16 mouse cellular contexts compared by ENCODE assay signal in genomic region chr14:48655792-48656550, GRCm38 (mm10). TPM values are rescaled to one million over a fixed set of nuclear protein-coding genes. Genes with fewer than 3 reads are reported as not detected.
A peak's percentile ranks its signal among the peaks of the same experiment; 100 is the strongest.
DNase-seq lines count a peak whose midpoint lies in the region; ATAC-seq and TF ChIP-seq lines count a peak whose summit lies in the region.
"Had no signal": no experiment of that assay in that cellular context is flagged by ENCODE, and none has a peak within 500 bp of the region (broad histone marks: within the 10 kb centered on the region; RNA-seq: fewer than 3 reads in every experiment).

No protein-coding gene starts in this region.

- H3K4me3 ChIP-seq in hindbrain, embryonic 11.5 days (ENCODE audit: low read depth, low read length), result no peak overlapping the region
- H3K4me3 ChIP-seq in hindbrain, embryonic 13.5 days, result no peak overlapping the region
- peak overlapping the region; percentile 10; the same call in 1 of the 2 replicates for H3K4me3 ChIP-seq in forebrain, embryonic 12.5 days (replicated peaks)
- 0 out of 2 replicates have a peak overlapping the region, but pooled peaks have one; percentile 20 for H3K4me3 ChIP-seq in midbrain, embryonic 15.5 days
- H3K4me3 ChIP-seq: layer of hippocampus, adult 2 months; neural tube, embryonic 12.5 days had no signal

- peak; percentile 61 for DNase-seq in hindbrain, embryonic 11.5 days (ENCODE audit: low spot score)
- peak; percentile 63 for DNase-seq in brain, embryonic 14.5 days (ENCODE audit: low read depth)
- DNase-seq in layer of hippocampus, adult 8-10 months (ENCODE audit: low spot score in 2 of 2), result no peak
- no peak for DNase-seq in adrenal gland, postnatal 25 days
- no peak for DNase-seq in urinary bladder, postnatal 4 days (ENCODE audit: low spot score in 2 of 2)
- DNase-seq: adrenal gland, postnatal 14 days; kidney, adult 2 months; spleen, adult 18-20 months had no signal

- TF ChIP-seq POLR2A in brain, embryonic 14.5 days (IDR thresholded peaks at IDR 0.05; ENCODE audit: borderline replicate concordance, extremely low read depth, insufficient read depth, insufficient read length, poor library complexity, severe bottlenecking), result no peak

- no peak overlapping the region for H3K9ac ChIP-seq in hindbrain, embryonic 11.5 days (ENCODE audit: low read depth, low read length)
- H3K9ac ChIP-seq in hindbrain, embryonic 13.5 days, result no peak overlapping the region
- H3K9ac ChIP-seq in forebrain, embryonic 12.5 days, result peak overlapping the region; percentile 17; the same call in 1 of the 2 replicates
- no peak overlapping the region; the same call in 1 of the 2 replicates for H3K9ac ChIP-seq in midbrain, embryonic 15.5 days
- H3K9ac ChIP-seq: neural tube, embryonic 12.5 days had no signal

- TF ChIP-seq CTCF in brain, embryonic 14.5 days (IDR thresholded peaks at IDR 0.05; ENCODE audit: borderline replicate concordance, extremely low read depth, insufficient read depth, insufficient read length), result no peak

- no peaks in the 10 kb centered on the region for H3K36me3 ChIP-seq in hindbrain, embryonic 11.5 days (ENCODE audit: control insufficient read depth, insufficient read depth, low read length)
- no peaks in the 10 kb centered on the region for H3K36me3 ChIP-seq in hindbrain, embryonic 13.5 days
- no peaks in the 10 kb centered on the region for H3K36me3 ChIP-seq in forebrain, embryonic 12.5 days (replicated peaks)
- H3K36me3 ChIP-seq in midbrain, embryonic 15.5 days (replicated peaks), result no peaks in the 10 kb centered on the region
- H3K36me3 ChIP-seq: neural tube, embryonic 12.5 days had no signal

- no peaks in the 10 kb centered on the region; the same call in 1 of the 2 replicates for H3K4me1 ChIP-seq in hindbrain, embryonic 11.5 days (replicated peaks; ENCODE audit: control insufficient read depth, insufficient read depth, low read length)
- H3K4me1 ChIP-seq in hindbrain, embryonic 13.5 days (replicated peaks), result peaks cover 13% of the 10 kb centered on the region
- H3K4me1 ChIP-seq in forebrain, embryonic 12.5 days, result peaks cover 71% of the 10 kb centered on the region
- peaks cover 24% of the 10 kb centered on the region for H3K4me1 ChIP-seq in midbrain, embryonic 15.5 days

- H3K27ac ChIP-seq in hindbrain, embryonic 11.5 days (ENCODE audit: low read depth, low read length), result no peak overlapping the region
- no peak overlapping the region for H3K27ac ChIP-seq in hindbrain, embryonic 13.5 days
- 0 out of 2 replicates have a peak overlapping the region, but pooled peaks have one; percentile 9 for H3K27ac ChIP-seq in forebrain, embryonic 12.5 days
- H3K27ac ChIP-seq in midbrain, embryonic 15.5 days, result peak overlapping the region; percentile 72
- H3K27ac ChIP-seq: layer of hippocampus, adult 2 months; neural tube, embryonic 12.5 days had no signal

- H3K4me2 ChIP-seq in hindbrain, embryonic 11.5 days (replicated peaks; ENCODE audit: low read depth, low read length), result no peak overlapping the region
- H3K4me2 ChIP-seq in hindbrain, embryonic 13.5 days, result no peak overlapping the region
- peak overlapping the region; percentile 33 for H3K4me2 ChIP-seq in forebrain, embryonic 12.5 days
- H3K4me2 ChIP-seq in midbrain, embryonic 15.5 days, result peak overlapping the region; percentile 49
- H3K4me2 ChIP-seq: neural tube, embryonic 12.5 days had no signal

- H3K27me3 ChIP-seq in hindbrain, embryonic 11.5 days (ENCODE audit: control insufficient read depth, insufficient read depth, low read length), result peaks cover 97% of the 10 kb centered on the region
- H3K27me3 ChIP-seq in hindbrain, embryonic 13.5 days, result peaks cover 100% of the 10 kb centered on the region
- H3K27me3 ChIP-seq in forebrain, embryonic 12.5 days, result peaks cover 98% of the 10 kb centered on the region
- H3K27me3 ChIP-seq in midbrain, embryonic 15.5 days (replicated peaks), result peaks cover 38% of the 10 kb centered on the region

- no peaks in the 10 kb centered on the region for H3K9me3 ChIP-seq in hindbrain, embryonic 11.5 days (ENCODE audit: control insufficient read depth, low read length)
- no peaks in the 10 kb centered on the region for H3K9me3 ChIP-seq in hindbrain, embryonic 13.5 days
- no peaks in the 10 kb centered on the region for H3K9me3 ChIP-seq in forebrain, embryonic 12.5 days
- H3K9me3 ChIP-seq in midbrain, embryonic 15.5 days, result no peaks in the 10 kb centered on the region
- H3K9me3 ChIP-seq: neural tube, embryonic 12.5 days had no signal

- WGBS in hindbrain, embryonic 11.5 days, result 4% methylated on average over 21 of the region's 21 CpGs
- WGBS in hindbrain, embryonic 13.5 days, result 5% methylated on average over 21 of the region's 21 CpGs
- WGBS in forebrain, embryonic 12.5 days, result 6% methylated on average over 21 of the region's 21 CpGs
- WGBS in midbrain, embryonic 15.5 days, result 10% methylated on average over 21 of the region's 21 CpGs

- no peak for ATAC-seq in hindbrain, embryonic 11.5 days (ENCODE audit: low FRiP score)
- no peak for ATAC-seq in hindbrain, embryonic 13.5 days (ENCODE audit: low FRiP score)
- ATAC-seq in forebrain, embryonic 12.5 days (ENCODE audit: low FRiP score), result no peak
- no peak for ATAC-seq in midbrain, embryonic 15.5 days (replicated peaks)

RNA-seq across cellular contexts. Expression of gene Otx2, which starts 17.6 kb away (rescaled TPM):
- 13.9 TPM in 2 replicates for polyA plus RNA-seq in hindbrain, embryonic 11.5 days (2014; fragmentation: Nextera tagmentation; extraction: Ambion mirVana)
- polyA plus RNA-seq in hindbrain, embryonic 13.5 days (2015; fragmentation: Nextera tagmentation; extraction: Ambion mirVana), result 22.8 and 24.1 TPM in 2 replicates
- 44.7 and 65.6 TPM in 2 replicates for polyA plus RNA-seq in brain, embryonic 14.5 days (2012; rRNA removed)
- polyA plus RNA-seq in forebrain, embryonic 12.5 days (2016; fragmentation: Nextera tagmentation; extraction: Ambion mirVana), result 56.7 and 59.3 TPM in 2 replicates
- 83.5 and 83.6 TPM in 2 replicates for polyA plus RNA-seq in midbrain, embryonic 15.5 days (2015; fragmentation: Nextera tagmentation; extraction: Ambion mirVana)
- 1 to 10 TPM in 3 of 4 experiments, under 1 TPM in 1; 0.63 to 1.6 (median 1.2) TPM for total RNA-seq in layer of hippocampus, adult 8-10 months (2022)
- total RNA-seq in adrenal gland, postnatal 25 days (2021), result not detected in 2 replicates
- total RNA-seq: adrenal gland, postnatal 14 days; gastrocnemius, postnatal 4 days; hematopoietic stem cell, adult 5-6 weeks had no signal
- polyA plus RNA-seq: kidney, adult 2 months; liver, embryonic 16.5 days; neural tube, embryonic 12.5 days had no signal

Comparison
In these comparisons a context has a peak if more than half of its experiments do, and no peak if none do; other contexts are left out.
1. DNase-seq: peak in hindbrain, embryonic 11.5 days (single experiment) and brain, embryonic 14.5 days (single experiment); none in layer of hippocampus, adult 8-10 months (0 of 2), adrenal gland, postnatal 25 days (single experiment) and urinary bladder, postnatal 4 days (0 of 2).
2. H3K27ac ChIP-seq: peak in forebrain, embryonic 12.5 days (single experiment) and midbrain, embryonic 15.5 days (single experiment); none in hindbrain, embryonic 11.5 days (single experiment) and hindbrain, embryonic 13.5 days (single experiment).
3. H3K4me2 ChIP-seq: peak in forebrain, embryonic 12.5 days (single experiment) and midbrain, embryonic 15.5 days (single experiment); none in hindbrain, embryonic 11.5 days (single experiment) and hindbrain, embryonic 13.5 days (single experiment).
4. H3K4me3 ChIP-seq: peak in forebrain, embryonic 12.5 days (single experiment) and midbrain, embryonic 15.5 days (single experiment); none in hindbrain, embryonic 11.5 days (single experiment) and hindbrain, embryonic 13.5 days (single experiment).